Mouse (Mus musculus) kidney, postnatal 0 days (tissue): ENCODE data around the gene Rap2b. TPM values are rescaled to one million over a fixed set of nuclear protein-coding genes. Genes with fewer than 3 reads are reported as not detected.

Source experiments
- ATAC-seq: fragments of 200-750 bp; cut with Nextera tagmentation; replicated peaks from 2 replicates; pipeline ENCODE4 v1.8.0; 2017; ENCODE audit warnings: low read depth, moderate number of reproducible peaks, moderate TSS enrichment, moderate library complexity; ENCODE audit not compliant: low FRiP score
- DNase-seq: peaks from one replicate; pipeline ENCODE4 v3.0.0-alpha.2; 2016; ENCODE audit warnings: low spot score
- H3K27ac ChIP-seq: fragments of 300-500 bp; sonication (generic); 2 replicates; pipeline ENCODE4 v1.5.1; 2014; ENCODE audit warnings: mild to moderate bottlenecking
- H3K27me3 ChIP-seq: fragments of 300-500 bp; sonication (generic); 2 replicates; pipeline ENCODE4 v1.6.1; 2014; ENCODE audit warnings: low read length, mixed read lengths; ENCODE audit not compliant: insufficient read depth
- H3K36me3 ChIP-seq: fragments of 300-500 bp; sonication (generic); 2 replicates; pipeline ENCODE4 v1.6.1; 2014; ENCODE audit warnings: low read length, mixed read lengths; ENCODE audit not compliant: insufficient read depth
- H3K4me1 ChIP-seq: fragments of 300-500 bp; sonication (generic); replicated peaks from 2 replicates; pipeline ENCODE4 v1.6.1; 2014; ENCODE audit warnings: antibody characterized with exemption, low read length, mixed read lengths; ENCODE audit not compliant: insufficient read depth
- H3K4me2 ChIP-seq: fragments of 300-500 bp; sonication (generic); 2 replicates; pipeline ENCODE4 v1.6.1; 2014; ENCODE audit warnings: mild to moderate bottlenecking, low read length, moderate library complexity, mixed read lengths
- H3K4me3 ChIP-seq: fragments of 300-500 bp; sonication (generic); replicated peaks from 2 replicates; pipeline ENCODE4 v1.5.1; 2014; ENCODE audit warnings: low read depth, low read length
- H3K9ac ChIP-seq: fragments of 300-500 bp; sonication (generic); 2 replicates; pipeline ENCODE4 v1.6.1; 2014; ENCODE audit warnings: low read depth, low read length
- H3K9me3 ChIP-seq: fragments of 300-500 bp; sonication (generic); replicated peaks from 2 replicates; pipeline ENCODE4 v1.6.1; 2016; ENCODE audit warnings: low read length, inconsistent platforms, mixed read lengths
- CTCF ChIP-seq: IDR thresholded peaks from 2 replicates; pipeline ENCODE4 v1.5.1; 2016; ENCODE audit warnings: antibody characterized with exemption, low read depth, mild to moderate bottlenecking, moderate library complexity
- WGBS: fragments of 180-500 bp; shearing (Covaris S2); extraction: QIAGEN DNeasy Blood & Tissue Kit; methylation state at CpG from one replicate; pipeline ENCODE4 v1.1.7; 2014; 5-methylcytosine and 5-hydroxymethylcytosine counted together
- polyA plus RNA-seq: library from polyadenylated mRNA; unstranded; fragments of >200 nt; fragmentation: Nextera tagmentation; extraction: Ambion mirVana; gene quantifications from 2 replicates; pipeline ENCODE4 v1.2.1, GENCODE M21; 2015

The Rap2b gene
- 7.4 and 8.6 TPM in 2 replicates for polyA plus RNA-seq

DNA sequence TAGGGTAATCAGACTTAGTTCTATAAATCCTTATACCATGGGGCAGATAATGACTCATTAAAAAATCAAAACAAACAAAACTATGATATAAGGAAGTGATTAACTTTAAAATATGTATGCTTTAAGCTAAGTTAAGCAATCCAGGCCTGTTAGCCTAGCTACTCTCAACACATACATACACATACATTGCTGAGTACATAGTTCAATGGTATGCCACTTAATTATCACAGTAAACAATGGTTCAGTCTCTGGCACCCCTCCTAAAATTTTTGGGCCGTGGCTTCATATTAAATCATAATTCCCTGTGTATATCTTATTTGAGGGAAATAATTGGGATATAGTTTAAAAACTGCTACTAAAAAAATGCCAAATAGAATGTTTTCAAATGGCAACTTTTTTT lies at the start of gene Rap2b:
Gene Rap2b, plus strand, starts transcription at position 301 of the 400 bp plus-strand sequence.
- H3K36me3 ChIP-seq = no peaks in the 10 kb centered on the region
- DNase-seq = no peak
- H3K9me3 ChIP-seq = no peaks in the 10 kb centered on the region
- no peaks in the 10 kb centered on the region for H3K27me3 ChIP-seq
- H3K4me1 ChIP-seq = no peaks in the 10 kb centered on the region
- H3K9ac ChIP-seq = no peak within 1 kb of the TSS
- 80% methylated on average over 1 of the region's 1 CpGs for WGBS
- no peak within 1 kb of the TSS for H3K4me2 ChIP-seq
- no peak for TF ChIP-seq CTCF
- no peak within 1 kb of the TSS for H3K27ac ChIP-seq
- ATAC-seq = no peak
- H3K4me3 ChIP-seq = no peak within 1 kb of the TSS

DNA sequence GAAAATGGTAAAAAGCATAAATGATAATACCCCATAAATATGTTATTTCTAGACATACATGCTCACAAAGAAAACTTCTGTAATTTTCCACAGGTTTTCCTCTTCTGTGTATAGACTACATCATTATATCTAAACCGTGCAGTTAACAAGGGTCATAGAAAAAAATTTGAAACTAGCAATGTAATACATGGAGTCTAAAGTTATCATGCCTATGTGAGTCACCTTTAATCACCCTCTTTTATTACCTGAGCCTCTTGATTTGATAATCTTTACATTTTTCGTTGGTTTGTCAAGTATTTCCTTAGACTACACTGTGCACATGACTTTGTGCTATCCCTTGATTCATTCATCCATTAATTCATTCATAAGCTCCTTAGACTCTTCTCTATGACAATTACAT lies 46.4 kb upstream of the Rap2b start:
- Histone ChIP-seq H3K36me3 (no peaks in the 10 kb centered on the region), H3K27me3 (no peaks in the 10 kb centered on the region), H3K9ac (no peak overlapping the region), H3K4me3 (no peak overlapping the region), H3K4me1 (no peaks in the 10 kb centered on the region), H3K27ac (no peak overlapping the region), H3K4me2 (no peak overlapping the region), H3K9me3 (no peaks in the 10 kb centered on the region)
- DNase-seq (no peak), ATAC-seq (no peak)
- WGBS = 80% methylated on average over 2 of the region's 2 CpGs
- TF ChIP-seq CTCF = no peak

DNA sequence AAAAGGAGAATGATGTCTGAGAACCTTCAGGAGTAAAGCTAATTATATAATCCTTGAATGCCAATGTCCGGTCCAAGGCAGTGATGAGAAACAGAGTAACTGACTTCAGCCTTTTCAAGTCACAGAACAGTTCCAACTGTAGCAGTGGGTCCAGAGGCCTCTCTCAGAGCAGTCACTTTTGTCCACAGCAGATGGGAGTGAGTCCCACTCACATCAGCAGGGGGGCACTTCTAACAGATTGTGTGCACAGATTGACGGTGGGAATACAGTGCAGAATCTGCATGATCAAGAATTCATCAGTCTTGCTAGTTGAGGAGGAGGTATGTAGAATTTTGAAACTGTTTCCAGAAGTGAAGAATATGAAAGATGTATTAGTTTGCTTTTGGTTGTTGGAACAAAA lies 41.4 kb upstream of the Rap2b start:
- H3K4me2 ChIP-seq = no peak overlapping the region
- ATAC-seq = no peak
- TF ChIP-seq CTCF = no peak
- no peaks in the 10 kb centered on the region for H3K36me3 ChIP-seq
- no peaks in the 10 kb centered on the region for H3K4me1 ChIP-seq
- no peak overlapping the region for H3K9ac ChIP-seq
- H3K4me3 ChIP-seq = no peak overlapping the region
- H3K27me3 ChIP-seq = no peaks in the 10 kb centered on the region
- H3K9me3 ChIP-seq = no peaks in the 10 kb centered on the region
- no peak for DNase-seq
- 84% methylated on average over 2 of the region's 2 CpGs for WGBS
- H3K27ac ChIP-seq = no peak overlapping the region

DNA sequence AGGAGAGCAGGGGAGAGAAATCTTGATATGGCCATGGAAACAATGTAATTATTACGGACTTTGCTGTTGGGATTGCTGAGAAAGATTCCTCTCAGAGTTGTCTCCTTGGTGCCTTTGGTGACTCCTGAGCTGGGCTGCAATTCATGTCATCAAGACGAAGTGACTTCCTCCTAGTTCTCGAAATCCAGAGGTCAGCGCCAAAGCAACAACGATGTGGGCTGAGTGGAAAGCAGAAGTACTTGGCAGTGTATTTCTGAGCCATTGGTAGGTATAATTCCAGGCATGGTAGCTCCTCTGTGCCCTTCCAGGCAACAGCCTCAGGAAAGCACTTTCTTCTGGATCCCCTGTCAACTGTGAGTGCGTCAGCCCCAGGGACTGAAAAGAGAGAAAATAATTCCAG lies 39.8 kb upstream of the Rap2b start:
- DNase-seq (no peak), ATAC-seq (no peak)
- 87% methylated on average over 6 of the region's 6 CpGs for WGBS
- no peak overlapping the region for H3K4me2 ChIP-seq
- no peaks in the 10 kb centered on the region for H3K9me3 ChIP-seq
- no peak overlapping the region for H3K4me3 ChIP-seq
- H3K27ac ChIP-seq = no peak overlapping the region
- no peak for TF ChIP-seq CTCF
- no peaks in the 10 kb centered on the region for H3K27me3 ChIP-seq
- H3K4me1 ChIP-seq = no peaks in the 10 kb centered on the region
- no peaks in the 10 kb centered on the region for H3K36me3 ChIP-seq
- H3K9ac ChIP-seq = no peak overlapping the region

DNA sequence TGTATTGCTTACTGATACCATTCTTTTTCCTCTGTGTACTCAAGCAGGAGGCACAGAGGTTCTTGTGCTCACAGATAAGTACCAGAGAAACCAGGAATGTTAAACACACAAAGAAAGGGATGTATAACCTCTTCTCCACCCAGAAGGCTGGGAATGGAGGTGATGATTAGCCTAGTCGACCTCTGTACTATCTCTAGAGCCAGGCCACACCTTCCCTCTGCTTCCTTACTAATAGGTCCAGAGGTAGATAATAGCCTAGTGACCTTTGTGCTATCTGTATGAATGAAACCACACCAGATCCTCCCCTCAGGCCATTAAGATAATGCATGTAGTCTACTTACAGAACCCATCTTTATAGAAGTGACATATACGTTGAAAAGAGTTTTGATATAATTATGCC lies 25.2 kb upstream of the Rap2b start:
- Histone ChIP-seq H3K4me3 (no peak overlapping the region), H3K27ac (no peak overlapping the region), H3K4me1 (no peaks in the 10 kb centered on the region), H3K9ac (no peak overlapping the region), H3K9me3 (no peaks in the 10 kb centered on the region), H3K27me3 (no peaks in the 10 kb centered on the region), H3K4me2 (no peak overlapping the region), H3K36me3 (no peaks in the 10 kb centered on the region)
- ATAC-seq (no peak), DNase-seq (no peak)
- 56% methylated on average over 2 of the region's 2 CpGs for WGBS
- TF ChIP-seq CTCF = no peak

DNA sequence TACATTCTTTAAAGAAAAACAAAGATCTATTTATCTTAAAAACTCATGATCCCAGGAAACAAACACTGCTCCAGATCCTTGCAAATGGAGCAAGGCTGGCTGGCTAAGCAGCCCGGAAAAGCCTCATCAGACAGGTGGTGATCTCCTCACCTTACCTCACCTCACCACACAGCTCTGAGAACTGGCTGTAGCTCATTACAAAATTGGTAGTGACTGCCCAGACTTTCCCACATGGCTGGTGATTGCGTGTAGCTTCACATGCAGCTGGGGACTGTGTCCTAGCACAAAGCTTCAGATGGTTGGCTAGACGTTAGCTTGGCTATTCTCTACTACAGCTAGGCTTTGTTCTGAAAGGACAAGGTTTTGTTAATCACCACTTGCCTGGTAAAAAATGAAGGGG lies 24.2 kb upstream of the Rap2b start:
- ATAC-seq = no peak
- Histone ChIP-seq H3K27ac (no peak overlapping the region), H3K4me2 (no peak overlapping the region), H3K36me3 (no peaks in the 10 kb centered on the region), H3K27me3 (no peaks in the 10 kb centered on the region), H3K4me1 (no peaks in the 10 kb centered on the region), H3K9ac (no peak overlapping the region), H3K4me3 (no peak overlapping the region), H3K9me3 (no peaks in the 10 kb centered on the region)
- no peak for TF ChIP-seq CTCF
- WGBS = 79% methylated on average over 3 of the region's 3 CpGs
- DNase-seq = no peak

DNA sequence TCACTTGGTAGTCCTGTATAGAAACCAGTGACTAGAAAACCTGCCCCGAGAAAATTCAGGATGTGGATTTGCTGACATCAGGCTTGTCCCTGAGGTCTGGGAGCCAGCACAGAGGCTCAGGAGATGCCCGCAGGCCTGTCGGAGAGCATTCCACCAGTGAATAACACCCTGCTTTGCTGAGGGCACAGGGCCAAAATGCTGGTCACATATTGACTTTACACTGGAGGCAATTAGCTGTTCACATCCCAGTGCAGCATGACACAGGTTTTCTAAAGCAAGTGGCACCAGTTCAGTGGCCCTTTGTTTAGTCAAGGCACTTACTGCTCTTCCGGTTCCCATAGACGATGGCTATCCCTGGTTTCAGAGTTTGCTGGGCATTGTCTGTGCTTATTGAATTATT lies 21.1 kb upstream of the Rap2b start:
- ATAC-seq = no peak

More for the DNA sequence above, 21.1 kb upstream of the Rap2b start:
- Histone ChIP-seq H3K4me3 (no peak overlapping the region), H3K36me3 (no peaks in the 10 kb centered on the region), H3K27ac (no peak overlapping the region), H3K9me3 (no peaks in the 10 kb centered on the region), H3K4me2 (no peak overlapping the region), H3K27me3 (no peaks in the 10 kb centered on the region), H3K4me1 (no peaks in the 10 kb centered on the region), H3K9ac (no peak overlapping the region)
- WGBS = 77% methylated on average over 5 of the region's 5 CpGs
- no peak for DNase-seq
- TF ChIP-seq CTCF = no peak
